Mouse (Mus musculus): ENCODE measurements around the gene Camp. TPM values are rescaled to one million over a fixed set of nuclear protein-coding genes. Genes with fewer than 3 reads are reported as not detected.
A peak's percentile ranks its signal among the peaks of the same experiment; 100 is the strongest.
"Not testable (repeated sequence)": the region's sequence is repeated elsewhere in the genome, so short reads cannot be mapped to it uniquely, and the experiment has no call there.

Camp gene
- polyA plus RNA-seq, 1 experiment from 2014 or later: 0.68 TPM

- ATAC-seq: no peak
- Histone ChIP-seq H3K4me3 (ENCODE audit: low read depth, low read length) (no peak overlapping the region), H3K4me2 (ENCODE audit: low read length) (no peak overlapping the region), H3K27me3 (ENCODE audit: control insufficient read depth, insufficient read depth, low read depth, low read length) (no peaks in the 10 kb centered on the region), H3K36me3 (ENCODE audit: control insufficient read depth, insufficient read depth, low read length) (no peaks in the 10 kb centered on the region), H3K27ac (ENCODE audit: low read length) (no peak overlapping the region), H3K4me1 (ENCODE audit: control insufficient read depth, insufficient read depth, low read length) (peaks cover 3% of the 10 kb centered on the region; the same call in 1 of the 2 replicates), H3K9ac (ENCODE audit: low read depth, low read length) (no peak overlapping the region), H3K9me3 (replicated peaks; ENCODE audit: control insufficient read depth, low read length, poor library complexity, severe bottlenecking) (no peaks in the 10 kb centered on the region)
- 66% methylated on average over 6 of the region's 6 CpGs for WGBS
Measured at GRCm38 (mm10) chr9:109816341-109816740, 33.1 kb downstream of the Camp start.

GRCm38 (mm10) chr9:109813424-109813823, 36.0 kb downstream of the Camp start:
- H3K4me2 ChIP-seq (ENCODE audit: low read length): 0 out of 2 replicates have a peak overlapping the region, but pooled peaks have one; percentile 12
- no peaks in the 10 kb centered on the region for H3K9me3 ChIP-seq (replicated peaks; ENCODE audit: control insufficient read depth, low read length, poor library complexity, severe bottlenecking)
- no peak overlapping the region for H3K4me3 ChIP-seq (ENCODE audit: low read depth, low read length)
- H3K4me1 ChIP-seq (ENCODE audit: control insufficient read depth, insufficient read depth, low read length): peaks cover 3% of the 10 kb centered on the region; the same call in 1 of the 2 replicates
- H3K27me3 ChIP-seq (ENCODE audit: control insufficient read depth, insufficient read depth, low read depth, low read length): no peaks in the 10 kb centered on the region
- ATAC-seq: no peak
- H3K9ac ChIP-seq (ENCODE audit: low read depth, low read length): no peak overlapping the region
- WGBS: 33% methylated on average over 7 of the region's 7 CpGs
- H3K36me3 ChIP-seq (ENCODE audit: control insufficient read depth, insufficient read depth, low read length): no peaks in the 10 kb centered on the region
- 0 out of 2 replicates have a peak overlapping the region, but pooled peaks have one; percentile 37 for H3K27ac ChIP-seq (ENCODE audit: low read length)

GRCm38 (mm10) chr9:109811980-109812379, 37.4 kb downstream of the Camp start, which contains the start of gene Spink8:
TSS of gene Spink8 (plus strand) at chr9:109812280.
- no peak within 1 kb of the TSS for H3K4me2 ChIP-seq (ENCODE audit: low read length)
- no peak within 1 kb of the TSS for H3K27ac ChIP-seq (ENCODE audit: low read length)
- ATAC-seq: no peak
- no peaks in the 10 kb centered on the region for H3K36me3 ChIP-seq (ENCODE audit: control insufficient read depth, insufficient read depth, low read length)
- H3K4me3 ChIP-seq (ENCODE audit: low read depth, low read length): no peak within 1 kb of the TSS
- 65% methylated on average over 1 of the region's 1 CpGs for WGBS
- no peaks in the 10 kb centered on the region for H3K27me3 ChIP-seq (ENCODE audit: control insufficient read depth, insufficient read depth, low read depth, low read length)
- no peak within 1 kb of the TSS for H3K9ac ChIP-seq (ENCODE audit: low read depth, low read length)
- no peaks in the 10 kb centered on the region for H3K9me3 ChIP-seq (replicated peaks; ENCODE audit: control insufficient read depth, low read length, poor library complexity, severe bottlenecking)
- peaks cover 3% of the 10 kb centered on the region; the same call in 1 of the 2 replicates for H3K4me1 ChIP-seq (ENCODE audit: control insufficient read depth, insufficient read depth, low read length)

GRCm38 (mm10) chr9:109807898-109808297, 41.5 kb downstream of the Camp start:
- no peak for ATAC-seq
- no peaks in the 10 kb centered on the region for H3K4me1 ChIP-seq (ENCODE audit: control insufficient read depth, insufficient read depth, low read length)
- H3K9me3 ChIP-seq (replicated peaks; ENCODE audit: control insufficient read depth, low read length, poor library complexity, severe bottlenecking): no peaks in the 10 kb centered on the region
- no peaks in the 10 kb centered on the region for H3K36me3 ChIP-seq (ENCODE audit: control insufficient read depth, insufficient read depth, low read length)
- H3K4me3 ChIP-seq (ENCODE audit: low read depth, low read length): no peak overlapping the region
- WGBS: 73% methylated on average over 3 of the region's 3 CpGs
- no peak overlapping the region for H3K4me2 ChIP-seq (ENCODE audit: low read length)
- no peak overlapping the region for H3K27ac ChIP-seq (ENCODE audit: low read length)
- no peaks in the 10 kb centered on the region for H3K27me3 ChIP-seq (ENCODE audit: control insufficient read depth, insufficient read depth, low read depth, low read length)
- H3K9ac ChIP-seq (ENCODE audit: low read depth, low read length): no peak overlapping the region

- no peak for ATAC-seq
- no peak overlapping the region for H3K4me3 ChIP-seq (ENCODE audit: low read depth, low read length)
- no peaks in the 10 kb centered on the region for H3K4me1 ChIP-seq (ENCODE audit: control insufficient read depth, insufficient read depth, low read length)
- 84% methylated on average over 2 of the region's 2 CpGs for WGBS
- no peak overlapping the region for H3K9ac ChIP-seq (ENCODE audit: low read depth, low read length)
- H3K36me3 ChIP-seq (ENCODE audit: control insufficient read depth, insufficient read depth, low read length): no peaks in the 10 kb centered on the region
- no peaks in the 10 kb centered on the region for H3K9me3 ChIP-seq (replicated peaks; ENCODE audit: control insufficient read depth, low read length, poor library complexity, severe bottlenecking)
- no peak overlapping the region for H3K4me2 ChIP-seq (ENCODE audit: low read length)
- H3K27ac ChIP-seq (ENCODE audit: low read length): no peak overlapping the region
- no peaks in the 10 kb centered on the region for H3K27me3 ChIP-seq (ENCODE audit: control insufficient read depth, insufficient read depth, low read depth, low read length)
Measured at GRCm38 (mm10) chr9:109806695-109807293, 42.6 kb downstream of the Camp start.

- no peaks in the 10 kb centered on the region for H3K27me3 ChIP-seq (ENCODE audit: control insufficient read depth, insufficient read depth, low read depth, low read length)
- H3K9me3 ChIP-seq (replicated peaks; ENCODE audit: control insufficient read depth, low read length, poor library complexity, severe bottlenecking): no peaks in the 10 kb centered on the region
- H3K4me3 ChIP-seq (ENCODE audit: low read depth, low read length): no peak overlapping the region
- no peak overlapping the region for H3K9ac ChIP-seq (ENCODE audit: low read depth, low read length)
- H3K4me2 ChIP-seq (ENCODE audit: low read length): no peak overlapping the region
- no peak overlapping the region for H3K27ac ChIP-seq (ENCODE audit: low read length)
- ATAC-seq: no peak
- no peaks in the 10 kb centered on the region for H3K4me1 ChIP-seq (ENCODE audit: control insufficient read depth, insufficient read depth, low read length)
- 56% methylated on average over 1 of the region's 1 CpGs for WGBS
- H3K36me3 ChIP-seq (ENCODE audit: control insufficient read depth, insufficient read depth, low read length): no peaks in the 10 kb centered on the region
Measured at GRCm38 (mm10) chr9:109806260-109806659, 43.2 kb downstream of the Camp start.

GRCm38 (mm10) chr9:109805596-109805995, 43.8 kb downstream of the Camp start:
- not testable (repeated sequence) for H3K4me1 ChIP-seq (ENCODE audit: control insufficient read depth, insufficient read depth, low read length); H3K9me3 ChIP-seq (replicated peaks; ENCODE audit: control insufficient read depth, low read length, poor library complexity, severe bottlenecking); H3K27me3 ChIP-seq (ENCODE audit: control insufficient read depth, insufficient read depth, low read depth, low read length); ATAC-seq; H3K4me3 ChIP-seq (ENCODE audit: low read depth, low read length); H3K27ac ChIP-seq (ENCODE audit: low read length); H3K36me3 ChIP-seq (ENCODE audit: control insufficient read depth, insufficient read depth, low read length); H3K4me2 ChIP-seq (ENCODE audit: low read length); H3K9ac ChIP-seq (ENCODE audit: low read depth, low read length)
- WGBS: 92% methylated on average over 2 of the region's 2 CpGs

- WGBS: 100% methylated on average over 1 of the region's 1 CpGs
- H3K27me3 ChIP-seq (ENCODE audit: control insufficient read depth, insufficient read depth, low read depth, low read length): no peaks in the 10 kb centered on the region
- H3K9me3 ChIP-seq (replicated peaks; ENCODE audit: control insufficient read depth, low read length, poor library complexity, severe bottlenecking): no peaks in the 10 kb centered on the region
- no peaks in the 10 kb centered on the region for H3K4me1 ChIP-seq (ENCODE audit: control insufficient read depth, insufficient read depth, low read length)
- no peaks in the 10 kb centered on the region for H3K36me3 ChIP-seq (ENCODE audit: control insufficient read depth, insufficient read depth, low read length)
- no peak overlapping the region for H3K9ac ChIP-seq (ENCODE audit: low read depth, low read length)
- no peak overlapping the region for H3K4me3 ChIP-seq (ENCODE audit: low read depth, low read length)
- no peak for ATAC-seq
- H3K4me2 ChIP-seq (ENCODE audit: low read length): no peak overlapping the region
- no peak overlapping the region for H3K27ac ChIP-seq (ENCODE audit: low read length)
Measured at GRCm38 (mm10) chr9:109798051-109798450, 51.4 kb downstream of the Camp start.

Measured in midbrain, embryonic 16.5 days (tissue).